Mouse (Mus musculus) hindbrain, embryonic 14.5 days (tissue): ENCODE results near the gene Pak3. TPM values are rescaled to one million over a fixed set of nuclear protein-coding genes. Genes with fewer than 3 reads are reported as not detected.

Experiments used
- ATAC-seq: fragments of 200-750 bp; cut with Nextera tagmentation; 2 replicates; pipeline ENCODE4 v1.8.0; 2017; ENCODE audit warnings: moderate number of reproducible peaks, mild to moderate bottlenecking, moderate TSS enrichment, moderate library complexity; ENCODE audit not compliant: low FRiP score
- DNase-seq: peaks from one replicate; pipeline ENCODE4 v3.0.0-alpha.2; 2015; ENCODE audit warnings: low spot score
- H3K27ac ChIP-seq: fragments of 300-500 bp; sonication (generic); 2 replicates; pipeline ENCODE4 v1.5.1; 2014; ENCODE audit warnings: mild to moderate bottlenecking, moderate library complexity
- H3K27me3 ChIP-seq: fragments of 300-500 bp; sonication (generic); 2 replicates; pipeline ENCODE4 v1.6.1; 2014; ENCODE audit warnings: mild to moderate bottlenecking, low read length, mixed read lengths; ENCODE audit not compliant: control insufficient read depth, insufficient read depth
- H3K36me3 ChIP-seq: fragments of 300-500 bp; sonication (generic); replicated peaks from 2 replicates; pipeline ENCODE4 v1.6.1; 2014; ENCODE audit not compliant: control insufficient read depth, insufficient read depth
- H3K4me1 ChIP-seq: fragments of 300-500 bp; sonication (generic); replicated peaks from 2 replicates; pipeline ENCODE4 v1.6.1; 2014; ENCODE audit warnings: antibody characterized with exemption, low read length, mixed read lengths; ENCODE audit not compliant: control insufficient read depth, insufficient read depth
- H3K4me2 ChIP-seq: fragments of 300-500 bp; sonication (generic); replicated peaks from 2 replicates; pipeline ENCODE4 v1.6.1; 2014; ENCODE audit warnings: mild to moderate bottlenecking, moderate library complexity
- H3K4me3 ChIP-seq: fragments of 300-500 bp; sonication (generic); replicated peaks from 2 replicates; pipeline ENCODE4 v1.5.1; 2014; ENCODE audit warnings: mild to moderate bottlenecking, low read length
- H3K9ac ChIP-seq: fragments of 300-500 bp; sonication (generic); 2 replicates; pipeline ENCODE4 v1.6.1; 2014
- H3K9me3 ChIP-seq: fragments of 300-500 bp; sonication (generic); 2 replicates; pipeline ENCODE4 v1.6.1; 2016; ENCODE audit warnings: low read length; ENCODE audit not compliant: control insufficient read depth
- WGBS: fragments of 180-500 bp; shearing (Covaris S2); extraction: QIAGEN DNeasy Blood & Tissue Kit; methylation state at CpG from one replicate; pipeline ENCODE4 v1.1.7; 2014; 5-methylcytosine and 5-hydroxymethylcytosine counted together
- polyA plus RNA-seq: library from polyadenylated mRNA; unstranded; fragments of >200 nt; fragmentation: Nextera tagmentation; extraction: Ambion mirVana; gene quantifications from 2 replicates; pipeline ENCODE4 v1.2.1, GENCODE M21; 2014

Gene Pak3
- polyA plus RNA-seq, 1 experiment from 2014 or later: 253 TPM

DNA sequence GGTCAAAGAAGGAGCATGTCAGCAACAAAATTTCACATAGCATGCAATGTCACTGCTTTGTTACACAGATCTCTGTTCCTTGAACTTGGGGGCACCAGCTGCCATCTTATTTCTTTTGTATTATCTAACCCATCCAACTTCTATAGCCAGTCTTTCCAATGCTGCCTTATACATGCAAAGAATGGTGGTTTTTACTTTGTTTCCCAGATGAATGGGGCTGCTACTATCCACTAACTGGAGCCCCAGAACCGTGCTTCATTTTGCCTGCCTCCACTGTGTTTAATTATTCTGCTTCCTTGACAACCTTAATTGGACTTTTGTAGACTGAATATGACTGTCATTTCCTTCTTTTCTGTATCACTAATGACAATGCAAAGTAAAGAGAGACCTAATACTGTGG is 126.4 kb downstream of the Pak3 start:
- H3K4me2 ChIP-seq: no peak overlapping the region
- H3K9me3 ChIP-seq: no peaks in the 10 kb centered on the region
- H3K36me3 ChIP-seq: no peaks in the 10 kb centered on the region
- 17% methylated on average over 1 of the region's 1 CpGs for WGBS
- H3K9ac ChIP-seq: no peak overlapping the region
- no peak overlapping the region for H3K4me3 ChIP-seq
- H3K27ac ChIP-seq: no peak overlapping the region
- H3K27me3 ChIP-seq: peaks cover 24% of the 10 kb centered on the region
- no peak for ATAC-seq
- DNase-seq: no peak
- no peaks in the 10 kb centered on the region for H3K4me1 ChIP-seq

DNA sequence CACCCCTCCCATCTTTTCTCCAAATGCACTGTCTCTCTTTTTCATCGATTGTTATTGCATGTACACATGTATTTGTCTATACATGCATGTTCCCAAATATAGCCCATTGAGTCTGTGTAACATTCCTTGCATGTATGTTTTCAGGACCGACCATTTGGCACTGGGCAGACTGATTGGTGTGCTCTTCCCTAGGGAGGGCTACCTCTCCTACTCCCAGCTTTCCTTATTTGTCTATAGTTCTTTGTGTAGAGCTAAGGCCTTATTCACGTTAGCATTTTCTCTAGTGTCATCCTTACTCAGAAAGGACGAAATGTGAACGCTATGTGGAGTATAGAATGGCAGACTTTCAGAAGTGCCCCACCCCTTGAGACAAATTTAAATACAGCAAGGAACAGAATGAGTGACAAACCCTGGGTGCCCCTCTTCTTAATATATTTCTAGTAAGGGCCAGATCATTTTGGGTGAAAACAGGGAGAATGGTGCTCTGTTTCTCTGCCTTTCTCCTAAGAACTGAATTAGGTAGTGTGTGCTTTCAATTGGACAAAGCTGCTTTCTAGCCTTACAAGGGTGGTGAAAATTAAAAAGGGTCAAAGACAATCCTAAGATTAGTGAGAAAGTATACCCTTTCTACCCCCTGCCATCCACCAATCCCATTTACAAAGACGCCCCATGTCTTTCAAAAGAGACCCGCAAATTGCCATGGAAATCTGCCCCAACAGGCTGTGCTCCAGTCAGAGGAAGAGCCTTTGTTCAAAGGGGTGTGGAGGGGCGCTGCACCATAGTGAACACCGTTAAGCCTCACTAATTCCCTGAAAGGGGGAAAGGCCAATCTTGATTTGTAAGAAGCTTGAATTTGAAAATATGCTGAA is 136.2 kb downstream of the Pak3 start:
- 27% methylated on average over 9 of the region's 9 CpGs for WGBS
- Histone ChIP-seq H3K9me3 (no peaks in the 10 kb centered on the region), H3K27me3 (peaks cover 8% of the 10 kb centered on the region), H3K4me1 (no peaks in the 10 kb centered on the region), H3K9ac (no peak overlapping the region), H3K27ac (peak overlapping the region; percentile 64), H3K4me3 (no peak overlapping the region), H3K36me3 (no peaks in the 10 kb centered on the region), H3K4me2 (no peak overlapping the region)
- ATAC-seq (peak; percentile 68; the same call in 1 of the 2 replicates), DNase-seq (no peak)

DNA sequence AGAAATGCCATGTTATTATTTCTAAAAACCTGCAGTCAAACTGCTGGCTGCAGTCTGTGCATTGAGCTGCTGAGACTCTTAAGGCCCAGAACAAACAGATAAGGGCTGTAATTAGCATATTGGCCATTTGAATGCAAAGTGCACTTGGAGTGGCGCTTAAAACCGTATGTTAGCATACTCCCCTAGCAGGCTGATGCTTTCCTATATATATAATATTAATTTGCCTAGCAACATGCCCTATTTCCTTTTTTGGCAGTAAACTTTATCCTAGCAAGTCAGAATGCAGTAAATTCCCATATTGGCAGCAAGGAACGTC is 136.7 kb downstream of the Pak3 start:
- Histone ChIP-seq H3K4me2 (no peak overlapping the region), H3K9ac (no peak overlapping the region), H3K4me1 (no peaks in the 10 kb centered on the region), H3K27ac (peak overlapping the region; percentile 64), H3K27me3 (peaks cover 8% of the 10 kb centered on the region), H3K36me3 (no peaks in the 10 kb centered on the region), H3K4me3 (no peak overlapping the region), H3K9me3 (no peaks in the 10 kb centered on the region)
- no peak for ATAC-seq
- DNase-seq: no peak
- 18% methylated on average over 3 of the region's 3 CpGs for WGBS

DNA sequence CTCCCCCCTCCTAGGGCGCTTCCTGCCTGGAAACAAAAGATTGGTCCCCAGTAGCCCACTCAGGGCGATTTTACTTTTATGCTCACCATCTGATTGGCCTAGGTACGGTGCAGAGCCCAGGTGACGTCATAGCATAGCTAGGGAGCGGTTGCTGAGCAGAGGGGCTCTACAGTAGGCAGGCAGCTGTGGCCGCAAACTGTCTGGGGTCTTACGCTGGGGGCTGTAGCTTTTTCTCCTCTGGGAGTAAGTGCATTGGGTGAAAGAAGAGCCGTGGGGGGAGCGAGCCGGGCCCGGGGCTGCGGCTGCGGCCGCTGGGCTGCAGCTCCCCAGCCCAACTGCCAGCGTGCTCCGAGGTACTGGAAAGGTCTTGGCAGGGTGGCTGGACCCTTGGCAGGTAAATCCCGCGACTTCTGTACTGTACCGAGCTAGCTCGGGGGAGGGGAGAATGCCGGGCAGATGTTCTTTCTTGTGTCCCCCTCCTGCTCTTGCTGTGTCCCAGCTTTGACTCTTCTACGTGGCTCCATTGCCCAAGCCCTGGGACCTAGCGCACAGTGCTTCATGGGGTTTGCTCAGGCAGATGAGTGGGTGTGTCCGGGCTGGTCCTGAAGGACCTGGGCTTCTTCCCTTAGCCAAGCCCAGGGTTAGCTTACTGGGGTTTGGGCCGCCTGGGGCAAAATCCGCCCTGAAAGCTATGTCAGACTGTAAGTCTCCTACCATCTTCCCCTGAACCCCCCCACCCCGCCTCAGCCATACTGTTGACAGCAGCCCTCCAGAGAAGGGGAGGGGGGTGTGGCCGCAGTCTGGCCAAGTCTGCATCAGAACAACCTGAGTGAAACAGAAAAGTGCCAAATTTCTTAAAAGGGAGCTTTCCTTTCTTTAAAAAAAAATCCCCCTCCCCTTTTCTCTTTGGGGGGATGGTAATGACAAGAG is 146.1 kb downstream of the Pak3 start:
- 23% methylated on average over 28 of the region's 28 CpGs for WGBS
- Histone ChIP-seq H3K9me3 (no peaks in the 10 kb centered on the region), H3K4me1 (peaks cover 3% of the 10 kb centered on the region; the same call in 1 of the 2 replicates), H3K27ac (peak overlapping the region; percentile 67), H3K4me2 (peak overlapping the region; percentile 55), H3K36me3 (no peaks in the 10 kb centered on the region), H3K4me3 (peak overlapping the region; percentile 51), H3K9ac (peak overlapping the region; percentile 65), H3K27me3 (no peaks in the 10 kb centered on the region; the same call in 1 of the 2 replicates)
- ATAC-seq (peak; percentile 98), DNase-seq (peak; percentile 78)

DNA sequence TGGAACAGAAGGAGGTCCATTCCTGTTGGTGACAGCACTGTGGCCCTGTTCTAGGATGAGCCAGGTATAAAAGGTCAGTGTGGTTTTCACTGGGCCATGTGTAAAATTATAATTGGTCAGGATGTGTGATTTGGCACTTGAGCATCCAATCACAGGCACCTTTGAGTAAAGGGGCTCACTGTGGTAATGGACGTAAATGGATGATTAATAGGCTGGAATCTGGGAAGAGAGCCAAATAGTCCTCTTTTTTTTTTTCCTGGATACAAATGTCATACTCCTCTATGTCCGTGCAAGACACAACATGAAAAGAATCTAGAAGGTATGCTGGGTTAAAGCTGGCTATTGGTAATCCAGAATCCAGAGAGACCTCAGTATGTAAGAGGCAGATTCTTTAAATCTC is 147.4 kb downstream of the Pak3 start:
- 45% methylated on average over 2 of the region's 2 CpGs for WGBS
- Histone ChIP-seq H3K27me3 (no peaks in the 10 kb centered on the region; the same call in 1 of the 2 replicates), H3K4me2 (peak overlapping the region; percentile 55), H3K4me1 (peaks cover 3% of the 10 kb centered on the region; the same call in 1 of the 2 replicates), H3K4me3 (peak overlapping the region; percentile 51), H3K27ac (no peak overlapping the region), H3K9ac (peak overlapping the region; percentile 65), H3K9me3 (no peaks in the 10 kb centered on the region), H3K36me3 (no peaks in the 10 kb centered on the region)
- ATAC-seq (no peak), DNase-seq (no peak)

DNA sequence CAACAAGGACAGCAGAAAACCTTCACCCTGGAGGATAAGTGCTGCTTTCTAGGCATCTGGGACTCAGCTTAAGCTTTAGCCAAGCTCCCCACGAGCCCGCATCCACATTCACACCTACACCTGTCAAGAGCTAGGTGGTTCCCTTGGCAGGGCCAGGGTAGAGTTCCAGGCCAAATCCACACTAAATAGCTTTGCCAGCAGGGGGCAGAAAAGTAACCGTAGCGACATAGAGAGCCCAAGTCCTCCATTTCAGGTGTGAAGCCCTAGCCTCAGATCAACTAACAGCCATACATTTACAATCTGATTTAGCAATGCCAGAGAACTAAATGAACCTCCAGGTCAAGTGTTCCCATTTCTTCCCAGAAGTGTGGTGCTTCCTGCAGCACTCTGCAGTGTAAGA is 148.6 kb downstream of the Pak3 start:
- 40% methylated on average over 4 of the region's 4 CpGs for WGBS
- H3K4me3 ChIP-seq: no peak overlapping the region

DNA sequence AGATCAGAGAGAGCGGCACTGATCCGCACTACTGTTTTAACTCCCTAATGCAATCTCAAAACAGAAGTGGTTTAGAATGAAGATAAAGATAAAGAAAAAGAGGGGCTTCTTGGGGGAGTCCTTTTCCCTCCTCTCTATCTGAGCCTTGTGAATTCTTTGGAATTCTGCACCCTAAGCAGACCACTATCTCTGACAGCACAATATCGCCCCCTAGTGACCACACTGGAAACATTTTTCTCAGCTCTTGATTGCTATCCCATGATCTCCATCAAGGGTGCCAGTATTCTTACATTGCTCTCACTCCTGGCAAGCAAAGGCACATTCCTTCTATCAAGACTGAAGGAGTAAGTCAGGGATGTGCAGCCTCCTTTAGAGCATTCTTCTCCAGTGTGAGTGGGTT is 149.9 kb downstream of the Pak3 start:
- Histone ChIP-seq H3K9ac (no peak overlapping the region), H3K27ac (no peak overlapping the region), H3K9me3 (no peaks in the 10 kb centered on the region), H3K36me3 (no peaks in the 10 kb centered on the region), H3K4me1 (peaks cover 3% of the 10 kb centered on the region; the same call in 1 of the 2 replicates), H3K27me3 (no peaks in the 10 kb centered on the region), H3K4me3 (no peak overlapping the region), H3K4me2 (no peak overlapping the region)
- DNase-seq (peak; percentile 81), ATAC-seq (no peak)
- 42% methylated on average over 3 of the region's 3 CpGs for WGBS

More for the DNA sequence above, 148.6 kb downstream of the Pak3 start:
- no peaks in the 10 kb centered on the region; the same call in 1 of the 2 replicates for H3K27me3 ChIP-seq
- H3K9ac ChIP-seq: no peak overlapping the region
- H3K4me1 ChIP-seq: peaks cover 3% of the 10 kb centered on the region; the same call in 1 of the 2 replicates
- H3K27ac ChIP-seq: no peak overlapping the region
- H3K36me3 ChIP-seq: no peaks in the 10 kb centered on the region
- DNase-seq: no peak
- H3K9me3 ChIP-seq: no peaks in the 10 kb centered on the region
- H3K4me2 ChIP-seq: peak overlapping the region; percentile 55
- no peak for ATAC-seq

DNA sequence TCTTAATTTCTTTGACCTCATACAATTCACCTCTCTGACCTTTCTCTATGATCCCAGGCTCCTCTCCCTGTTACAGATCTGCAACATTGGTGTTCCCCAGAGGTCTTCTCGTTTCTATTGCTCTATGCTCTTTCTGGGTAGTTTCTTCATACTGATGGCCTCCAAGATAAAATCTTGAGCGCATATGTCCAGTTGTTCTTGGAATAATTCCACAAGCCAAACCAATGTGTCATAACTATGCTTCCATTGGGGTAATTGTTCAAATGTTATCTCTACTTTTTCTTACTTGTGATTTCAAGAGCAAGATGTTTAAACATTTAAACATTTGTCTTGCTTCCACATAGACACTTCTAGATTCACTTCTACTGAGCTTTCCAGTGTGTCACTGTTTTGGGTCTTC is 160.2 kb downstream of the Pak3 start:
- 75% methylated on average over 2 of the region's 2 CpGs for WGBS
- no peaks in the 10 kb centered on the region for H3K4me1 ChIP-seq
- DNase-seq (no peak), ATAC-seq (no peak)
- H3K4me3 ChIP-seq: no peak overlapping the region
- H3K4me2 ChIP-seq: no peak overlapping the region
- no peaks in the 10 kb centered on the region for H3K36me3 ChIP-seq
- no peak overlapping the region for H3K27ac ChIP-seq
- H3K9me3 ChIP-seq: no peaks in the 10 kb centered on the region
- no peak overlapping the region for H3K9ac ChIP-seq
- no peaks in the 10 kb centered on the region for H3K27me3 ChIP-seq

DNA sequence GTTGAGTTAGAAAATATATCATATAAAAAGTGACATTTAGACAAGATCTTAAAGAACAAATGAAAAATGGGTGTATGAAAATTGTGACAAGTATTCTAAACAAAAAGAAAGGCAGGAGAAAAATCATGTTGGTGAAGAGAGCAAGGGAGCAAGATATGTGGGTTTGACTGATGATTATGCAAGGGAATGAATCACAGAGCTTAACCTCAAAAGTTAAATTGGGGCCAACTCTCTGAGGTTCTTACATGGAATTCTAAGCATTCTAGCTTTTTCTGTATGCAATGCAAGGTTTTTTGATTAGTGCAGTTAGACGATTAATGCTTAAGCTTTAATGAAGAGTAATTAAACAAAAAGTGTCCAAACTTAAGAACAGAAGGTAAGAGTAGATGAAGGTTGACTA is 203.9 kb downstream of the Pak3 start:
- no peak overlapping the region for H3K4me3 ChIP-seq
- H3K4me2 ChIP-seq: no peak overlapping the region
- no peak overlapping the region for H3K9ac ChIP-seq
- no peaks in the 10 kb centered on the region for H3K27me3 ChIP-seq
- H3K36me3 ChIP-seq: no peaks in the 10 kb centered on the region; the same call in 1 of the 2 replicates
- DNase-seq: no peak
- H3K27ac ChIP-seq: no peak overlapping the region
- no peaks in the 10 kb centered on the region for H3K4me1 ChIP-seq
- H3K9me3 ChIP-seq: no peaks in the 10 kb centered on the region
- WGBS: 89% methylated on average over 1 of the region's 1 CpGs
- ATAC-seq: no peak
